Mouse (Mus musculus) kidney, adult 11 months (tissue): Measurements from ENCODE around the gene Gm9008.
A peak's percentile ranks its signal among the peaks of the same experiment; 100 is the strongest.
"Not testable (repeated sequence)": the region's sequence is repeated elsewhere in the genome, so short reads cannot be mapped to it uniquely, and the experiment has no call there.

ENCODE experiments used
- DNase-seq: peaks from one replicate; pipeline ENCODE4 v3.0.0; 2022

The Gm9008 gene

GRCm38 (mm10) chr6:76497054-76497835, at the start of gene Gm9008:
Gm9008 (minus strand) TSS chr6:76497784.
- DNase-seq, result not testable (repeated sequence)

DNA sequence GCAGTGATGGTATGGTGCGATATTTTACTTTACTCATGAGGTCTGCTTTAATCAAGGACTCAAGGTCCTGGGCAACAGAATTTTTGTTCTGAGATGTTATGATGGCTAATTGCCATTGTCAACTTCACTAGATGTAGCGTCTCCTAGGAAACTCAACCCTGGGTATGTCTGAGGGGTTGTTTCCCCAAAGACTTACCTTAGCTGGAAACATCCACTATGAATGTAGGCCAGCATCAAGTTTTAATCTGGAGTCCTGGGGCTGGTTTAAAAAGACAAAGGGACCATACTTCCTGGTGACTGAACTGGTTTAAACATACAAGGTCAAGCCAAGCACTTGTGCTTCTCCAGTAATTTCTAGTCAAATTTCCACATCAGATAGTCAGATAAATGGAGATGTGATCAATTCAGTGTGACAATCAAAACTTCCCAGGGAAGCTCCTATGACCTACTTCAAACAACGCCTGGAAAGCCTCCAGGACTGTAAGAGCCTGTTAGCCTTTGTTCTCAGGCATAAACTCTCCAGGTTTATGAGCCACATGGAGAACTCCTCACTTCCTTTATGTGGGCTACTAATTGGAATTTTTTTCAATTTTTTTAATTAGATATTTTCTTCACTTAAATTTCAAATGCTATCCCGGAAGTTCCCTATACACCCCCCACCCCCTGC, 24.5 kb upstream of the Gm9008 start:
- DNase-seq, result no peak

GRCm38 (mm10) chr6:76510200-76510599, 12.6 kb upstream of the Gm9008 start:
- no peak for DNase-seq

DNA sequence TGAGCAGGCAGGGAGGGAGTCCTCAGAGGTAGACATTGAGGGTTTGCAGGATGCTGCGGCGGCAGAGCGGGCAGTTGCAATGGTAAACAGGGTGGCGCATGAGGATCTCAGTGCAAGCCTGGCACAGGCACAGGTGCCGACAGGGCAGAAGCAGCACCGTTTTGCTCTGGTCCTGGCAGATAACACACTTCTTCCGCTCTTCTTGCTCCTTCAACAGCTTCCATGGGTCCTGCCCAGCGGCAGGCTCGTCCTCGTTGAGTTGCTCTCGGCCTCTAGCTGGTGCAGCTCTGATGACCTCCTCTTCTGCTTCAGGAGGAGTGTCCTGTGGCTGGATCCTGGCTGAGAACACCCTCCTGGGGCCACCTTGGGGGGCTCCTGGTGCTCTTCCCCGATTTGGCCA, 1.2 kb downstream of the Gm9008 start:
- not testable (repeated sequence) for DNase-seq

- peak; percentile 37 for DNase-seq
Observed at GRCm38 (mm10) chr6:76468194-76468593, 29.4 kb downstream of the Gm9008 start.
